Mouse (Mus musculus): Measurements from ENCODE around the gene Fam174b. TPM values are rescaled to one million over a fixed set of nuclear protein-coding genes. Genes with fewer than 3 reads are reported as not detected.

The Fam174b gene
- polyA plus RNA-seq, 1 experiment from 2014 or later, result 68.6 TPM

DNA sequence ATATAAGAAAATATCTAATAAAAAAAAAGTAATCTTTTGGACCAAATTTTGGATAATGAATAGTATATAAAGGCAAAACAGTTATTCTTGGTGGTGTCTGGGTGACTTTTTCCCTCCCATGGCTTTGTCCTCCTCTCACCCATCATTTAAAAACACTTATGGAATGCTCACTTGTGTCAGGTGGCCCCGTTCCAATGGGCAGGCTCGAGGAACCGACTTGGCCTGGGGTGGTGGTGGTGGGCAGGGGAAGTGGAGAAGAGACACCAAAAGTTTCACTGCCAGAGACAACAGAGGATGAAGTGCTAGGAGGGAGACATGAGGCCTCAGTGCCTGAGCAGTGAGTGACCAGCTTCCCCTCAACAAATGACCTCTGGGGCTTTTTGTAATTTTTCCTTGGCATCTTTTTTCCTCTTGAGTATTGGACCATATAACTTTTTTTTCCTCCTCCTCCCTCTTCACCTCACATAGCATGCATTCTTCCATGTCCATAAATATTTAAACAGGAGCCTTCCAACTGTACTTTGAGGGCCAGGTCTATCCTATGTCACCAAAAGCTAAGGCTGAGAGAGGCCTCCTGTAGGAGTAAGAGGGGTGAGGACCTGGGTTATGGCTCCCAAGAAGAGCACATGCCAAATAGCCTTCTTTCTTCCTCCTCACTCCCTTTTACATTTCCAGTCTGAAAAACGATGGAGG, 44.8 kb downstream of the Fam174b start:
- Histone ChIP-seq H3K4me3 (no peak overlapping the region), H3K9me3 (no peaks in the 10 kb centered on the region), H3K27me3 (no peaks in the 10 kb centered on the region), H3K4me1 (no peaks in the 10 kb centered on the region), H3K4me2 (no peak overlapping the region), H3K9ac (no peak overlapping the region), H3K36me3 (no peaks in the 10 kb centered on the region), H3K27ac (no peak overlapping the region)
- ATAC-seq (ENCODE audit: insufficient number of reproducible peaks, insufficient read depth, low FRiP score, low TSS enrichment, low read depth), result no peak
- 84% methylated on average over 4 of the region's 4 CpGs for WGBS

DNA sequence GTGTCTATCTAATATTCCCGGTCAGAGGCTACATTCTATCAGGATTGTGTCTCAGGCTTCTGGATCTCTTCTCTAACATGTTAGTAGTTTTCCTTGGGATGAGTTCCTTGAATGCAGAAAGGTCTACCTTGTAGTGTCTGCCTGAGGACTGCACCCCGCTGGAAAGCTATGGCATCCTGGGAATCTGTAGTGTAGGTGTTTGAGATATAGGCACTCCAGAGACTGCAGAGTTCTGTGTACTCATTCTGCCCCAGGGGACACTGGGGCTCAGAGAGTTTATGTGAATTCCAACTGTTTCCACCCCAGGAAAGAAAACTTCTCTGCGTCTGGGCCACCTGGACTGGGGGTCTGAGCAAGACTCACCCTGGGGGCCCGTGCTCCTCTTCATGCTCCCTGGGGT, 45.7 kb downstream of the Fam174b start:
- Histone ChIP-seq H3K36me3 (no peaks in the 10 kb centered on the region), H3K27me3 (no peaks in the 10 kb centered on the region), H3K27ac (no peak overlapping the region), H3K4me1 (no peaks in the 10 kb centered on the region), H3K4me2 (no peak overlapping the region), H3K4me3 (no peak overlapping the region), H3K9ac (no peak overlapping the region), H3K9me3 (no peaks in the 10 kb centered on the region)
- WGBS, result 78% methylated on average over 4 of the region's 4 CpGs
- ATAC-seq (ENCODE audit: insufficient number of reproducible peaks, insufficient read depth, low FRiP score, low TSS enrichment, low read depth), result no peak

DNA sequence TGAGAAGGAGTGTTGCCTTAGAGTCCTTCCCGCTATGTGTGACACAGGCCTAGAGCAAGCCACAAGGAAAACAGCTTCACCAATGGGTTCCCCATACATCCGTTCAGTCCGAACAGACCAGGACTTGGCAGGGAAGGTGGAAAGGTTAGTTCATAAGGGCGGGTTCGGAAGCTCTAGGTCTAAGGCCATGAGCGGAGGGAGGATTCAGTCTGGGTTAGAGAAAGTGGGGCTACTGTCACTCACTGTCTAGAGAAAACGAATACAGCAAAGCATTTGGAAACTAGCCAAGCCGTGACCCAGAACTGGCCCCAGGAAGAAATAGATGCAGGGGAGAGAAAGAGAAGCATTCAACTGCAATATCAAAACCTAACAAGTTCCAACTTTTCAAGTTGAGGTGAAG, 47.4 kb downstream of the Fam174b start:
- Histone ChIP-seq H3K27me3 (no peaks in the 10 kb centered on the region), H3K9ac (no peak overlapping the region), H3K9me3 (no peaks in the 10 kb centered on the region), H3K36me3 (no peaks in the 10 kb centered on the region), H3K4me2 (no peak overlapping the region), H3K27ac (no peak overlapping the region), H3K4me1 (no peaks in the 10 kb centered on the region), H3K4me3 (no peak overlapping the region)
- no peak for ATAC-seq (ENCODE audit: insufficient number of reproducible peaks, insufficient read depth, low FRiP score, low TSS enrichment, low read depth)
- WGBS, result 83% methylated on average over 8 of the region's 8 CpGs

DNA sequence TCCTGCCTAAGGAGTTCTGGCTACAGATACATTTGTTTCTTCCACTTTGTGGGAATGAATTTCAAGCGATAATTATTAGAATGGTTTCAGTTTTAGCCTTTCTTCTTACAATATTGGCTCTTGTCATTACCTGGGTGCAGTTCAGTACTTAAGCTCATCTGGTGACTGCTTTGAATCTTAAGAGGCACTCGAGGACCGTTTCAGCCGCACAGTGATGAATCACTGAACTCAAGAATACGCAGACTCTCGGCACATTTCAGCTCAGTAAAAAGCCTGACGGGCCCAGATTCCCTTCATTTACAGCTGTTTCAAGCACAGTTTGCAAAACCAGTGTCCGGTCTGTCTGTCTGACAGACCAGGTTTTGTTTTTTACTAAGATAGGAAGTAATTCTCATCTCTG, 51.0 kb downstream of the Fam174b start:
- Histone ChIP-seq H3K4me2 (no peak overlapping the region), H3K4me3 (no peak overlapping the region), H3K36me3 (no peaks in the 10 kb centered on the region), H3K27me3 (no peaks in the 10 kb centered on the region), H3K9me3 (no peaks in the 10 kb centered on the region), H3K9ac (no peak overlapping the region), H3K27ac (no peak overlapping the region), H3K4me1 (no peaks in the 10 kb centered on the region)
- ATAC-seq (ENCODE audit: insufficient number of reproducible peaks, insufficient read depth, low FRiP score, low TSS enrichment, low read depth), result no peak
- WGBS, result 74% methylated on average over 8 of the region's 8 CpGs

DNA sequence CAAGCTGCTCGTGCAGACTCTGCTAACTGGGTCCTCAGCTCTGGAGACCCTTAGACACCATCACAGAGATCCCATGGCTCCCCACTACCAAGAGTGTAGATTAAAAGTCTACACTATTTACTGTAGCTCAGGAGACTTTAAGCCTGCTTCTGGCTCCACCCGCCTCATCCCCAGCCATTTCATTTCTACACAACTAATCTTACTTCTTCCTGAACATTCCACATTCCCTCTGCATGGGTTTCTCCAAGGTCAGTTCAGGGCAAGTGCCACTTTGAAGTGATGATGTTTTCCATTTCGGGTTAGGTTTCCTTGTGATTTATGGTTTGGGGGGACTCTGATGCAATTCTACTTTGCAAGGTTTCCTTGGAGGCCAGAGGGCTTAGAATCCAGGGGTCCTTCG, 52.1 kb downstream of the Fam174b start:
- 87% methylated on average over 4 of the region's 4 CpGs for WGBS
- ATAC-seq (ENCODE audit: insufficient number of reproducible peaks, insufficient read depth, low FRiP score, low TSS enrichment, low read depth), result no peak
- Histone ChIP-seq H3K27ac (no peak overlapping the region), H3K4me1 (no peaks in the 10 kb centered on the region), H3K4me2 (no peak overlapping the region), H3K36me3 (no peaks in the 10 kb centered on the region), H3K4me3 (no peak overlapping the region), H3K9ac (no peak overlapping the region), H3K9me3 (no peaks in the 10 kb centered on the region), H3K27me3 (no peaks in the 10 kb centered on the region)

DNA sequence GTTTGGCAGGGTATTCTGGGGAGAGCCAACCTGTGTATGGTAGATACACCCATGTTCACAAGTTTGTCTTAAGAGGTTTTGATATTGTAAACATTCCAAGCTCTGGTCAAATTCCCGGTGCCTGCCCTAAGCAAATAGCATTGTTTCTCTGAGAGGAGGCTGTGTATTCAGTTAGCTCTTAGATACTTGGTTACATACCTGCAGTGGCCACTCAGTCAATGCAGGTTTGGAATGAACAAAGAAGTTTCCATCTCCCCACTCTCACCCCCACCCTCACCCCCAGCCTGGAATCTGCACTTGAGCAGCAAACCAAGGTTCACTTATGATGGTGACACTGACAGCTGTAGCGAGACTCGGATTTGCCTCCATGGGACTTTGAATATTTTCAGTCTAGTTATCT, 52.5 kb downstream of the Fam174b start:
- H3K27ac ChIP-seq, result no peak overlapping the region
- 87% methylated on average over 3 of the region's 3 CpGs for WGBS
- H3K27me3 ChIP-seq, result no peaks in the 10 kb centered on the region
- no peak for ATAC-seq (ENCODE audit: insufficient number of reproducible peaks, insufficient read depth, low FRiP score, low TSS enrichment, low read depth)
- no peaks in the 10 kb centered on the region for H3K36me3 ChIP-seq
- H3K4me3 ChIP-seq, result no peak overlapping the region
- H3K4me1 ChIP-seq, result no peaks in the 10 kb centered on the region
- H3K9me3 ChIP-seq, result no peaks in the 10 kb centered on the region
- H3K4me2 ChIP-seq, result no peak overlapping the region
- H3K9ac ChIP-seq, result no peak overlapping the region

DNA sequence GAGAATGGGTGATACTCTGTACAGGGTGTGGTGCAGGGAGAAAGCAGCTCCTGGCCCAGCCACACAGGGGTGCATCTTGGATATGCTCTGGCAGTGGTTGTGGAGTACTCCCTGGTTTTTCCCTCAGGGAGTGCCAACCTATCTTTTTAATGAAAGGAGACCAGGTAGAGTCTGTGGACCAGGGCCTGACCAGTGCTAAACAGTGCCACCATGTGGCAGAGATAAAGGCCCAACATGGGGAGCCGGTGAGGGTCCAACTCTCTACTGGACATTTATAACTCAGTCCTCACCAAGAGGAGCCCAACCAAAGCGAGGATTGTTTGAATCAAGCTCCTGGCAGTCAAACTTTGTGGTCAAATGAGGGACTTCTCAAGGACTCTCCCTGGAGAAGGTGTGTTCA, 69.2 kb downstream of the Fam174b start:
- H3K9me3 ChIP-seq, result peaks cover 3% of the 10 kb centered on the region; the same call in 1 of the 2 replicates
- H3K36me3 ChIP-seq, result no peaks in the 10 kb centered on the region
- no peak overlapping the region for H3K4me3 ChIP-seq
- no peak for ATAC-seq (ENCODE audit: insufficient number of reproducible peaks, insufficient read depth, low FRiP score, low TSS enrichment, low read depth)
- no peak overlapping the region for H3K27ac ChIP-seq
- WGBS, result 72% methylated on average over 2 of the region's 2 CpGs
- no peak overlapping the region for H3K9ac ChIP-seq
- no peaks in the 10 kb centered on the region; the same call in 1 of the 2 replicates for H3K27me3 ChIP-seq
- H3K4me2 ChIP-seq, result no peak overlapping the region
- H3K4me1 ChIP-seq, result no peaks in the 10 kb centered on the region; the same call in 1 of the 2 replicates

DNA sequence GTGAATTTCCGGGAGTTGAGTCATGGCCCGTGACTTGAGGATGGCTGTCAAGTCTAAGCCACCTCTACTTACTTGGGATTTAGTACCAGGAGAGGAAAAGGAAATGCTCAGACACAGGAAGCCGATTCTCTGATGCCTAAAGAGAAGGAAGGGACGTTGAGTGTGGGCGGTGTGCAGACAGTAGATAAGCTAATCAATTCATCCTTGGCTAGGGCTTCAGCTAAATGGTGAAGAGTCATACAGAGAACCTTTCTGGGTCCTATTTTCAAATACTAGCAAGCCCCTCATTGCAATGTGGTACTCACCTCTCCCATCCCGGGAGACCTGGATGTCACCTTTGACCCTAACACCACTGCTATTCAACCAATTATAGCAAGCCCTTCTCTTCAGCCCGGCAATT, 71.3 kb downstream of the Fam174b start:
- H3K27me3 ChIP-seq, result no peaks in the 10 kb centered on the region; the same call in 1 of the 2 replicates
- no peak overlapping the region for H3K4me2 ChIP-seq
- H3K4me1 ChIP-seq, result no peaks in the 10 kb centered on the region; the same call in 1 of the 2 replicates
- H3K9ac ChIP-seq, result no peak overlapping the region
- no peak overlapping the region for H3K27ac ChIP-seq
- no peak for ATAC-seq (ENCODE audit: insufficient number of reproducible peaks, insufficient read depth, low FRiP score, low TSS enrichment, low read depth)
- no peaks in the 10 kb centered on the region for H3K9me3 ChIP-seq
- no peaks in the 10 kb centered on the region for H3K36me3 ChIP-seq
- 73% methylated on average over 7 of the region's 7 CpGs for WGBS
- H3K4me3 ChIP-seq, result no peak overlapping the region

DNA sequence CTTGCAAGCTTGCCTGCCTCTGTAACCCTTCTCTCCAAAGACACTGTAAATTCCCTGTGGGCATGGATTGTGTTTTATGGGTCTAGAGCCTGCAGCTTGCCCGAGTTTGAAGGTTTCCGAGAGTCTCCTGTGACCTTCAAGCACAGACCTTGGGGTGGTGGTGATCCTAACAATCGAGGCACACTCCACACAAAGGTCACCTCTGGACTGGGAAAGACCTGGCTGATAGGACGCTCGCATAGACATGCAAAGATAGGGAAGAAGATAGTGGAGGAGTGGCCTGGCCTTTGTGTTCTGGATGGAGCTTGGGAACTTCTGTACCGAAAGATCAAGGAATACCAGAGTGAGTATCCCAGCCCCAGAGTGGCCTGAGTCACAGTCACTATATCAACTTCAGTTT, 72.1 kb downstream of the Fam174b start:
- no peaks in the 10 kb centered on the region for H3K36me3 ChIP-seq
- ATAC-seq (ENCODE audit: insufficient number of reproducible peaks, insufficient read depth, low FRiP score, low TSS enrichment, low read depth), result no peak
- H3K4me2 ChIP-seq, result no peak overlapping the region
- H3K27ac ChIP-seq, result no peak overlapping the region
- no peaks in the 10 kb centered on the region; the same call in 1 of the 2 replicates for H3K4me1 ChIP-seq
- no peak overlapping the region for H3K4me3 ChIP-seq
- H3K27me3 ChIP-seq, result no peaks in the 10 kb centered on the region; the same call in 1 of the 2 replicates
- H3K9me3 ChIP-seq, result no peaks in the 10 kb centered on the region
- 72% methylated on average over 6 of the region's 6 CpGs for WGBS
- no peak overlapping the region for H3K9ac ChIP-seq

DNA sequence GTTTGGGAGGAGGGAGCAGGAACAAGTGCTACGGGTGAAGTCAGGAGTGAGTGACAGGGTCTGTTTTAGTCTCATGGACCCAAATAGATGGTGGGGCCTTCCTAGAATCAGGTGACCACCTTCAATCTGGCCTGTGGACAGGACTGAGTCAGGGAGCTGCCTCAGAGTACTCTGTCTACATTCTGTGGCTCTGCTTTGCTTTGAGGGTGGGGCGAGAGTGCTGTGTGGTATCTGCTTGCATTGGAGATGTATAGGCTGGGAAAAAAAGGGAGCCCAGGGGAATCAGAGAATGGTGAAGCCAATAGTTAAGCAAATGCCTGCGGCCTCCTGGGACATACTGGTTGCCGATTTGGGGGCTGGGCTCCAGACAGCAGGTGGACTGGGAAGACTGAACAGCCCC, 73.8 kb downstream of the Fam174b start:
- Histone ChIP-seq H3K4me3 (no peak overlapping the region), H3K36me3 (no peaks in the 10 kb centered on the region), H3K4me1 (no peaks in the 10 kb centered on the region; the same call in 1 of the 2 replicates), H3K27ac (no peak overlapping the region), H3K4me2 (no peak overlapping the region), H3K9ac (no peak overlapping the region), H3K27me3 (no peaks in the 10 kb centered on the region; the same call in 1 of the 2 replicates), H3K9me3 (no peaks in the 10 kb centered on the region)
- WGBS, result 77% methylated on average over 4 of the region's 4 CpGs
- ATAC-seq (ENCODE audit: insufficient number of reproducible peaks, insufficient read depth, low FRiP score, low TSS enrichment, low read depth), result no peak

DNA sequence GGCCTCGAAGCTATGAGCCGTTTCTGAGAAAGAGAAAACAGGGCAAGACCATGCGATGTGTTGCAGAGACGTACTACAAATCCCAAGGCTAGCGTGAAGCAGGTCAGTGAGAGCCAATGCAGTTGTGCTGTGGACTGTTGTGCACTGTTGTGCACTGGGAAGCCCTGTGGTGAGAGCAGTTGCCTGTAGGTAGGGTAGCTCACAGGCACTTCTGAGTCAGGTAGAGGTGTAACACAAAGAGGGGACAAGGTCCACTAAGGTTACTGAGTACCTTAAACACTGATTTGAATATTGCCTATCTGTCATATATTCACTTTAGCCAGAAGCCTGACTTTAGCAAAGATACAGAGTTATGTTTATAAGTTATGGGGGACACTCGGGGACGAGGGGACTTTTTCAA, 74.4 kb downstream of the Fam174b start:
- Histone ChIP-seq H3K4me1 (no peaks in the 10 kb centered on the region; the same call in 1 of the 2 replicates), H3K9ac (no peak overlapping the region), H3K36me3 (no peaks in the 10 kb centered on the region), H3K27me3 (no peaks in the 10 kb centered on the region; the same call in 1 of the 2 replicates), H3K27ac (no peak overlapping the region), H3K9me3 (no peaks in the 10 kb centered on the region), H3K4me2 (no peak overlapping the region), H3K4me3 (no peak overlapping the region)
- WGBS, result 84% methylated on average over 7 of the region's 7 CpGs
- ATAC-seq (ENCODE audit: insufficient number of reproducible peaks, insufficient read depth, low FRiP score, low TSS enrichment, low read depth), result no peak

DNA sequence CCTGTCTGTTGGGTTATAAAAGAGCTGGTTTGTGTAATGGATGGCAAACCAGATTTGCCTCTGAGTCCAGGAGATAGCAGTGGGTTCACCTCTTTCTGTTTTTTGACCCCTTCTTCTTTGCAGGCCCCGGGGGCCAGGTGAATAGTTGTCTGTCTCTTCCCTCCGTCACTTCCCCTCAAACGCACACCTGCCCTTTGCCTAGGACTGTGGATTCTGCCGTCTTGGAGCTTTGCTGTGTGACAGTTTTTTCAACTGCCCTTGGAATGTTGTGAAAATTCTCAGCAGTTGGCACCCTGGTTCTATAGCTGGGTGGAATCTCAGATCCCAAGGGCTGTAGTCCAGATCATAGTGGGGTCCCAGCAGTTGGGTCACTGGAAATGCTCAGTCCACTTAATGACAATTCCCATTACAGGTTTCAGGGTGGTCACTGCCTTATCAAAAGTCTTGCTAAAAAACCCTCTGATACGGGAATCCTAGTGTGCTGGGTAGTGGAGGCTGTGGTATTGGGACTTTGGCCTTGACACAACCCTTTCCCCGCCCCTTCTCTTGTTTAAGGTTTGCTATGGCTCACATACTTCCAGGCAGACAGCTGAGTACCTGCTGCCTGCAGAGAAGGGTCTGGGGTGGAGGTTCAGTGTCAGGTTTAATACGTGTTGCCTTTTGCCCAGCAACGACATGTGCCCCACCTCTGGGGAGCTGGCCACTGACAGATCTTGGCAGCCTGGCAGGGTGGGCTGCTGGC, 76.3 kb downstream of the Fam174b start:
- Histone ChIP-seq H3K9ac (no peak overlapping the region), H3K27ac (no peak overlapping the region), H3K4me1 (no peaks in the 10 kb centered on the region; the same call in 1 of the 2 replicates), H3K9me3 (no peaks in the 10 kb centered on the region), H3K27me3 (no peaks in the 10 kb centered on the region; the same call in 1 of the 2 replicates), H3K4me3 (no peak overlapping the region), H3K36me3 (no peaks in the 10 kb centered on the region), H3K4me2 (no peak overlapping the region)
- no peak for ATAC-seq (ENCODE audit: insufficient number of reproducible peaks, insufficient read depth, low FRiP score, low TSS enrichment, low read depth)
- WGBS, result 80% methylated on average over 8 of the region's 8 CpGs

All from embryonic facial prominence, embryonic 13.5 days (tissue).